Mouse (Mus musculus) bone marrow macrophage, adult 2 months (primary cell): ENCODE results near the gene Best3. TPM values are rescaled to one million over a fixed set of nuclear protein-coding genes. Genes with fewer than 3 reads are reported as not detected.

ENCODE experiments used
- H3K27ac ChIP-seq: 2 replicates; pipeline ENCODE4 v1.5.1; 2012; ENCODE audit warnings: low read depth, low read length; ENCODE audit not compliant: insufficient read depth
- H3K4me1 ChIP-seq: 2 replicates; pipeline ENCODE4 v1.6.1; 2012; ENCODE audit warnings: low read length; ENCODE audit not compliant: control insufficient read depth, insufficient read depth
- H3K4me3 ChIP-seq: 2 replicates; pipeline ENCODE4 v1.5.1; 2012; ENCODE audit warnings: mild to moderate bottlenecking, low read length, moderate library complexity; ENCODE audit not compliant: insufficient read depth
- CTCF ChIP-seq: IDR thresholded peaks from 2 replicates; pipeline ENCODE4 v1.5.1; 2012; ENCODE audit warnings: low read depth, mild to moderate bottlenecking, low read length, moderate library complexity
- POLR2A ChIP-seq: IDR thresholded peaks from 2 replicates; pipeline ENCODE4 v1.6.1; 2012; ENCODE audit warnings: mild to moderate bottlenecking, low read depth, low read length, borderline replicate concordance
- polyA plus RNA-seq: library from polyadenylated mRNA; stranded (reverse); fragments of >200 nt; gene quantifications from 2 replicates; pipeline ENCODE4 v1.2.4, GENCODE M21; 2012; ENCODE audit not compliant: missing spikeins, insufficient read depth, insufficient read length

Gene Best3
- polyA plus RNA-seq, 1 experiment = not detected

- Histone ChIP-seq H3K27ac (no peak overlapping the region), H3K4me1 (peaks cover 10% of the 10 kb centered on the region), H3K4me3 (no peak overlapping the region)
- TF ChIP-seq POLR2A (no peak), CTCF (no peak)
Measured at GRCm38 (mm10) chr10:116998716-116999455, 12.8 kb downstream of the Best3 start.

GRCm38 (mm10) chr10:117000975-117001374, 14.9 kb downstream of the Best3 start:
- no peak overlapping the region for H3K27ac ChIP-seq
- H3K4me1 ChIP-seq = peaks cover 4% of the 10 kb centered on the region
- no peak overlapping the region for H3K4me3 ChIP-seq
- TF ChIP-seq CTCF (no peak), POLR2A (no peak)

- TF ChIP-seq CTCF = no peak
- no peak for TF ChIP-seq POLR2A
- no peak overlapping the region for H3K27ac ChIP-seq
- no peak overlapping the region for H3K4me3 ChIP-seq
- H3K4me1 ChIP-seq = no peaks in the 10 kb centered on the region
Measured at GRCm38 (mm10) chr10:117004695-117005094, 18.6 kb downstream of the Best3 start.

- no peak overlapping the region for H3K4me3 ChIP-seq
- no peak overlapping the region for H3K27ac ChIP-seq
- no peaks in the 10 kb centered on the region for H3K4me1 ChIP-seq
- TF ChIP-seq POLR2A = no peak
- no peak for TF ChIP-seq CTCF
Measured at GRCm38 (mm10) chr10:117005707-117006464, 19.8 kb downstream of the Best3 start.

GRCm38 (mm10) chr10:117009691-117010090, 23.6 kb downstream of the Best3 start:
- TF ChIP-seq POLR2A (no peak), CTCF (no peak)
- Histone ChIP-seq H3K4me3 (no peak overlapping the region), H3K4me1 (peaks cover 12% of the 10 kb centered on the region), H3K27ac (no peak overlapping the region)

GRCm38 (mm10) chr10:117011047-117011446, 24.9 kb downstream of the Best3 start:
- Histone ChIP-seq H3K4me1 (peaks cover 16% of the 10 kb centered on the region), H3K4me3 (no peak overlapping the region), H3K27ac (no peak overlapping the region)
- TF ChIP-seq CTCF = no peak
- TF ChIP-seq POLR2A = no peak

GRCm38 (mm10) chr10:117013689-117014390, 27.7 kb downstream of the Best3 start:
- TF ChIP-seq CTCF = no peak
- TF ChIP-seq POLR2A = no peak
- Histone ChIP-seq H3K27ac (peak overlapping the region; percentile 58), H3K4me1 (peaks cover 16% of the 10 kb centered on the region), H3K4me3 (no peak overlapping the region)

GRCm38 (mm10) chr10:117014565-117014964, 28.5 kb downstream of the Best3 start:
- TF ChIP-seq CTCF = no peak
- no peak for TF ChIP-seq POLR2A
- no peak overlapping the region for H3K4me3 ChIP-seq
- peak overlapping the region; percentile 47 for H3K27ac ChIP-seq
- peaks cover 16% of the 10 kb centered on the region for H3K4me1 ChIP-seq

- no peak overlapping the region for H3K27ac ChIP-seq
- no peak overlapping the region for H3K4me3 ChIP-seq
- peaks cover 11% of the 10 kb centered on the region for H3K4me1 ChIP-seq
- no peak for TF ChIP-seq CTCF
- TF ChIP-seq POLR2A = no peak
Measured at GRCm38 (mm10) chr10:117018281-117018840, 32.2 kb downstream of the Best3 start.
